Mouse (Mus musculus) hindbrain, postnatal 0 days (tissue): ENCODE measurements around the gene Ryr2. TPM values are rescaled to one million over a fixed set of nuclear protein-coding genes. Genes with fewer than 3 reads are reported as not detected.

Experiments used
- ATAC-seq: fragments of 200-750 bp; cut with Nextera tagmentation; 2 replicates; pipeline ENCODE4 v1.8.0; 2017; ENCODE audit warnings: mild to moderate bottlenecking, moderate TSS enrichment, moderate library complexity
- DNase-seq: peaks from one replicate; pipeline ENCODE4 v3.0.0-alpha.2; 2015; ENCODE audit warnings: low spot score
- H3K27ac ChIP-seq: fragments of 300-500 bp; sonication (generic); 2 replicates; pipeline ENCODE4 v1.5.1; 2014; ENCODE audit warnings: mild to moderate bottlenecking
- H3K27me3 ChIP-seq: fragments of 300-500 bp; sonication (generic); 2 replicates; pipeline ENCODE4 v1.6.1; 2014; ENCODE audit warnings: low read length, mixed read lengths; ENCODE audit not compliant: insufficient read depth
- H3K36me3 ChIP-seq: fragments of 300-500 bp; sonication (generic); 2 replicates; pipeline ENCODE4 v1.6.1; 2014; ENCODE audit warnings: low read length, mixed read lengths; ENCODE audit not compliant: insufficient read depth
- H3K4me1 ChIP-seq: fragments of 300-500 bp; sonication (generic); 2 replicates; pipeline ENCODE4 v1.6.1; 2014; ENCODE audit warnings: antibody characterized with exemption, low read length, mixed read lengths; ENCODE audit not compliant: insufficient read depth
- H3K4me2 ChIP-seq: fragments of 300-500 bp; sonication (generic); 2 replicates; pipeline ENCODE4 v1.6.1; 2014; ENCODE audit warnings: low read depth, mild to moderate bottlenecking, low read length, moderate library complexity, mixed read lengths
- H3K4me3 ChIP-seq: fragments of 300-500 bp; sonication (generic); 2 replicates; pipeline ENCODE4 v1.5.1; 2014; ENCODE audit warnings: low read length
- H3K9ac ChIP-seq: fragments of 300-500 bp; sonication (generic); replicated peaks from 2 replicates; pipeline ENCODE4 v1.6.1; 2014; ENCODE audit warnings: mild to moderate bottlenecking, low read length, moderate library complexity, mixed read lengths
- H3K9me3 ChIP-seq: fragments of 300-500 bp; sonication (generic); 2 replicates; pipeline ENCODE4 v1.6.1; 2016; ENCODE audit warnings: low read length, mixed read lengths
- CTCF ChIP-seq: IDR thresholded peaks from 2 replicates; pipeline ENCODE4 v1.5.1; 2016; ENCODE audit warnings: antibody characterized with exemption, control low read depth, low read depth
- WGBS: fragments of 180-500 bp; shearing (Covaris S2); extraction: QIAGEN DNeasy Blood & Tissue Kit; methylation state at CpG from one replicate; pipeline ENCODE4 v1.1.7; 2014; 5-methylcytosine and 5-hydroxymethylcytosine counted together
- polyA plus RNA-seq: library from polyadenylated mRNA; unstranded; fragments of >200 nt; fragmentation: Nextera tagmentation; extraction: Ambion mirVana; gene quantifications from 2 replicates; pipeline ENCODE4 v1.2.1, GENCODE M21; 2015
- total RNA-seq: library from RNA; depleted of rRNA; stranded (reverse); fragments of >200 nt; gene quantifications from 2 replicates; pipeline ENCODE4 v1.2.3, GENCODE M21; 2014

Ryr2 gene
- total and polyA plus RNA-seq, 2 experiments from 2014 or later = 3.8 to 29.8 TPM

DNA sequence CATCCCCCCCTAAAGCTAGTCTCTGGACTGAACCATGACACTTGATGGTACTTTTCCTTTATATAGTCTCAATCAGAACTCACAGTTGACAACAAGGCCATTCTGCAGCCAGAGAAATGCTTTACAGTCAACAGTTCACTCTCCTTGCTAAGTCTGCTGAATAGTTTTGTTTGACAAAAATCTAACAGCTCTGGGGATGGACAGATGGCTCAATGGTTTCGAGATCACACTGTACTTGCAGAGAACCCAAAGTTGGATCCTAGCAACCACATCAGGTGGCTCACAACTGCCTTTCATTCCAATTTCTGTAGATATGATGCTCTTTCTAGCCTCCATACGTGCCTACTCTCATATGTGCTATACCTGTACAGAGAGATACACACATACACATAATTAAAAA is 109.4 kb downstream of the Ryr2 start:
- no peak for TF ChIP-seq CTCF
- Histone ChIP-seq H3K4me1 (no peaks in the 10 kb centered on the region), H3K4me2 (no peak overlapping the region), H3K4me3 (no peak overlapping the region), H3K9ac (no peak overlapping the region), H3K9me3 (no peaks in the 10 kb centered on the region), H3K27me3 (no peaks in the 10 kb centered on the region), H3K36me3 (no peaks in the 10 kb centered on the region), H3K27ac (no peak overlapping the region)
- WGBS = 84% methylated on average over 2 of the region's 2 CpGs
- ATAC-seq (no peak), DNase-seq (no peak)

DNA sequence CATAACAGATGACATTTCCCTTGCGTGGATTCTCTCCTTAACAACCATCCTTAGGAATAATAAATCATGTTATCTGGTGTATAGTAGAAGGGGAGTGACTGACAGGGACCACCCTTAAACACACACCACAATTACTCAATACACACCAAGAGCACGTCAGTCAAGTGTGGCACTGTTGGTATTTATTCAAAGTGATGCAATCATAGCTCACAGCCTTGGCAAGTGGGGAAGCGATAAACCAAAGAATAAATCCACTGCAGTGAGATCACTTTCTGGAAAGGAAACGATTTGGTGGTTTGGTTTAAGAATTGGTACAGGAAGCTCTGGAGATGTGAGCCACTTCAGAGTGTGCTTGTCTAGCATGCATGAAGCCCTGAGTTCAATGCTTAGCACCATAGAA is 119.2 kb downstream of the Ryr2 start:
- no peak for TF ChIP-seq CTCF
- DNase-seq (no peak), ATAC-seq (no peak)
- H3K4me3 ChIP-seq = no peak overlapping the region
- WGBS = 74% methylated on average over 4 of the region's 4 CpGs
- no peak overlapping the region for H3K4me2 ChIP-seq
- no peaks in the 10 kb centered on the region for H3K9me3 ChIP-seq
- no peak overlapping the region for H3K9ac ChIP-seq
- H3K36me3 ChIP-seq = no peaks in the 10 kb centered on the region
- H3K4me1 ChIP-seq = no peaks in the 10 kb centered on the region
- H3K27ac ChIP-seq = no peak overlapping the region
- no peaks in the 10 kb centered on the region for H3K27me3 ChIP-seq

DNA sequence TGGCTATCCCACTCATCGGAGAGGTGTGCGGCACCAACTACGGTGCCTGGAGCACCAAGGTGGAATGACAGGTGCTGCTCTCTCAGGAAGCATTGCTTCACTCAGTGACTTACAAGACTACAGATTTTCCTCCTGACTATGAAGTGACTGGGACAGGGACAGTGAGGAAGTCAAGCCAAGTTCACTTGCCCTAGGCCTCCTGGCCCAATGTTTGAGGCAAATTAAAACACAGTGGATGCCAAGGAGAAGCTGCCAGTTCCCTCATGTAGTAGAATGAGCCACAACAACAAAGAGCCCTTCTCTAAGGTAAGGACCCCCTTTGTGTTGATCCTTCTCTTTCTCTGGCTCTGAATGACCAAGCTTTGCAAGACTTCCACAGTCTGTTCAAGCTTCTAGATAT is 121.7 kb downstream of the Ryr2 start:
- Histone ChIP-seq H3K27me3 (no peaks in the 10 kb centered on the region), H3K4me2 (no peak overlapping the region), H3K9me3 (no peaks in the 10 kb centered on the region), H3K4me1 (no peaks in the 10 kb centered on the region), H3K27ac (no peak overlapping the region), H3K9ac (no peak overlapping the region), H3K4me3 (no peak overlapping the region), H3K36me3 (no peaks in the 10 kb centered on the region)
- WGBS = 97% methylated on average over 3 of the region's 3 CpGs
- TF ChIP-seq CTCF = no peak
- ATAC-seq = no peak
- DNase-seq = no peak

DNA sequence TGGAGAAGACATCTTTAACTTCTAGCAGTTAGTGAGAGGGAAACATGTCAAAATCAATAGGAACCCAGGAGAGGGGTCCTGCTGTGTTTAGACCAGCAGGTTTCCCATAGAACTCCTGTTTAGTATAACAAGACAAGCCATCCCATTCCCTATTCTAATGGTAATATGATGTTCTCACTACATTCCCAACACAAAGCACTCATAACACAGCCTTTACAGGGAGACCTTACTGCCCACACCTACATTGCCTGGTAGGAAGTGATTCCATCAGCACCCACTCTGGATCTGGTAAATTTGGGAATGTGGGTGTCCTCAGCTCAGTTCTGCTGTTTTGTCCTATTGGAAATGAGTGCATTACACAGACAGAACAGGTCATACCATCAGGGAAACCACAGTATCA is 127.7 kb downstream of the Ryr2 start:
- no peak for DNase-seq
- Histone ChIP-seq H3K9me3 (no peaks in the 10 kb centered on the region), H3K4me2 (no peak overlapping the region), H3K27me3 (no peaks in the 10 kb centered on the region), H3K36me3 (no peaks in the 10 kb centered on the region), H3K9ac (no peak overlapping the region), H3K27ac (no peak overlapping the region), H3K4me3 (no peak overlapping the region), H3K4me1 (no peaks in the 10 kb centered on the region)
- no peak for ATAC-seq
- TF ChIP-seq CTCF = no peak

DNA sequence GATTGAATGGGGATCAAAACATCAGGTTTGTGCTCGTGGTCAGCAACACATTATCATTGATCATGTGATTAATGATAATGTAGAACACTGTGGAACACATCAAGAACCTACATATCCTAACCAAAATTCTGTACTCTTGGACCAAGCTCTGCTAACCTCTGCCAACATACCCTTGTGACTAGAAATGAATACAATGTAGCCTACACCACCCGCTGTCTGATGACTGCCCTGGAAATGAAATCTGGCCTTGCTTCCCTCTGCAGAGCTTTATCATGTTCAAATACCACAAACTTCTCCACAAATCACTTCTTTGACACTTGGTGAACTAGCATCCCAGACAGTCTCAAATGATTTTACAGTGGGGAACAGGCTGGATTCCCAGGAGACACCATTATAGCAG is 128.4 kb downstream of the Ryr2 start:
- WGBS = 87% methylated on average over 2 of the region's 2 CpGs
- H3K4me1 ChIP-seq = no peaks in the 10 kb centered on the region
- H3K9me3 ChIP-seq = no peaks in the 10 kb centered on the region
- no peak for DNase-seq
- H3K4me2 ChIP-seq = no peak overlapping the region
- H3K27ac ChIP-seq = no peak overlapping the region
- TF ChIP-seq CTCF = no peak
- H3K36me3 ChIP-seq = no peaks in the 10 kb centered on the region
- no peak overlapping the region for H3K4me3 ChIP-seq
- ATAC-seq = no peak
- no peaks in the 10 kb centered on the region for H3K27me3 ChIP-seq
- no peak overlapping the region for H3K9ac ChIP-seq

DNA sequence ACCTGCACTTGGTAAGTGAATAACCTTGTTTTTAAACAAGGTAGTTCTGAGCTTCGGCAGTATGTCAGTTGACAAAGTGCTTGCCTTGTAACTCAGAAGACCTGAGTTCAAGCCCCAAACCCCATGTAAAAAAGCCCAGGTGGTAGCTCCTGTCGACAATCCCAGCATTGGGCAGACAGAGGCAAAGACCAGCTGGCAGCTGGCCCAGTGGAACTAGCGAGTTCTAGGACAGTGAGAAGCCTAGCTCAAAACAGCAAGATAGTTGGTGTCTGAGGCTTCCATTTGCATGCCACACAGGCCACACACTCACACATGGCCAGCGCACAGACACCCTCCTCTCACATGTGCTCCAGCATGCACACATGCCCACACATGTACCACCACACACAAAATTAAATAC is 129.1 kb downstream of the Ryr2 start:
- WGBS = 74% methylated on average over 4 of the region's 4 CpGs
- H3K27ac ChIP-seq = no peak overlapping the region
- no peak overlapping the region for H3K4me2 ChIP-seq
- DNase-seq = no peak
- H3K36me3 ChIP-seq = no peaks in the 10 kb centered on the region
- TF ChIP-seq CTCF = no peak
- H3K27me3 ChIP-seq = no peaks in the 10 kb centered on the region
- no peak overlapping the region for H3K9ac ChIP-seq
- no peak for ATAC-seq
- H3K4me3 ChIP-seq = no peak overlapping the region
- H3K4me1 ChIP-seq = no peaks in the 10 kb centered on the region
- H3K9me3 ChIP-seq = no peaks in the 10 kb centered on the region

DNA sequence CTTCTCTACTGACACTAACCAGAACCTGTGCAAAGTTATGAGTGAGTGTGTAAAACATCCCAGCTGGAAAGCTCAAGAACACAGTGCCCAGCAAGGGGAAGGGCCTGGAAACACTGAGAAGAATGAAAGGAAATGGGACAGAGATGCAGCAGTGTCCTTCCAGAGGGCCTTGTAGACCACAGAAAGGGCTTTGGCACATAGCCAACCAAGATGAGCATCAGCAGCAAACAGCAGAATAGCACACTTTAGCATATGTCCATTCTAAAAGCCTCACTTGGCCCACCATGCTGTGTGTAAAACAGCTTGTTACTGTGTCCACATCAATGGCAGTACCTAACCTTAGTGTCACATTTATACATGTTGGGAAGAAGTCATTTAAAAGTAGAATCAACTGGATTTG is 142.4 kb downstream of the Ryr2 start:
- H3K9ac ChIP-seq = no peak overlapping the region
- DNase-seq = peak; percentile 34
- no peak for TF ChIP-seq CTCF
- no peak overlapping the region for H3K4me3 ChIP-seq
- no peaks in the 10 kb centered on the region for H3K4me1 ChIP-seq
- H3K36me3 ChIP-seq = no peaks in the 10 kb centered on the region
- H3K27ac ChIP-seq = no peak overlapping the region
- H3K9me3 ChIP-seq = no peaks in the 10 kb centered on the region
- no peak for ATAC-seq
- H3K4me2 ChIP-seq = no peak overlapping the region
- H3K27me3 ChIP-seq = no peaks in the 10 kb centered on the region
